Mouse (Mus musculus): ENCODE results near the gene Aox1. TPM values are rescaled to one million over a fixed set of nuclear protein-coding genes. Genes with fewer than 3 reads are reported as not detected.

Aox1 gene
- total and polyA plus RNA-seq, 3 experiments, result 0.04 to 0.24 TPM; not detected in 1

DNA sequence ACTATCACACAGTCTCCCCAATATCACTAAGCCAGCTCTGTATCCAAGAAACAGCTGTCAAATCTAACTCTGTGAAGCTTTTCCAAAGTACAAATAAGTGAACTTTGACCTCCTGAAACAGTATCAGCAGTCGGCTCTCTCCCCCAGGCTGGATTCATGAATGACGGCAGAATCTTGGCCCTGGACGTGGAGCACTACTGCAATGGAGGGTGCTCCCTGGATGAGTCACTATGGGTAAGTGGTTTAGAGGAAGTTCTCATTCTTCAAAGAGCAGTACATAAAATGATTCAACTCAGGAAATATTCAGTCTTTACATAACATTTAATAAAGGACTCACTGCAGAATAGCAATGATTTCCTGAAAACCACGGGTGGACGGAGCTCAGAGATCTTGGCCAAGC is 51.6 kb downstream of the Aox1 start (continued):
- TF ChIP-seq ZNF384 (IDR thresholded peaks at IDR 0.05; ENCODE audit: low read depth, low read length) (no peak), SMC3 (IDR thresholded peaks at IDR 0.05; ENCODE audit: low read depth, low read length) (no peak), BHLHE40 (IDR thresholded peaks at IDR 0.05; ENCODE audit: borderline replicate concordance, low read depth, low read length) (no peak)

DNA sequence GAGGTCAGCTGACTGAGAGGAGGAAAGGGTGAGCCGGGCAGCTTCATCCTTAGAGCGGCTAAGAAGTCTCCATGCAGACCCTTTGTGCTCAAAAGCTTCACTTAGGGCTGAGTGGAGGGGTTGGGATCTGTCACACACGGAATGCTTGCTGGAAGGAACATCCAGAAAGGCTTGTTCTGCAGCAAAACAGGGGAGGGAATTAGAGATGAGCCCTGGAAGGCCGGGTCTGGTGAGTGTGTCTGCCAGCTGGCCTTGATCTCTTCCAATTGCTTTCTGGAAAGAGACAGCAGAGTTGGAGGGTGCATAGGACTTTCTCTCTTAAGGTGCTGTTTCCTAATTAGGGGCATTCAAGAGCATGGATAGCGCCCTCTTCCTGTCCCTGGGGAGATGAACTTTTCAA is 59.6 kb downstream of the Aox1 start:
- DNase-seq (ENCODE audit: low read depth, low spot score), result no peak
- TF ChIP-seq TCF12 (IDR thresholded peaks at IDR 0.05; ENCODE audit: low read depth, low read length) (no peak), USF1 (IDR thresholded peaks at IDR 0.05; ENCODE audit: low read depth, low read length) (no peak), MAZ (IDR thresholded peaks at IDR 0.05; ENCODE audit: low read depth, low read length) (no peak), CHD2 (IDR thresholded peaks at IDR 0.05; ENCODE audit: low read length) (no peak), POLR2A (IDR thresholded peaks at IDR 0.05; ENCODE audit: control insufficient read depth in 1 of 2, insufficient read depth in 1 of 2, low read depth in 1 of 2, low read length in 2 of 2, poor library complexity in 1 of 2) (no peak), GABPA (IDR thresholded peaks at IDR 0.05; ENCODE audit: low read depth, low read length) (no peak), GATA1 (IDR thresholded peaks at IDR 0.05; ENCODE audit: low read depth, low read length) (no peak), MAX (IDR thresholded peaks at IDR 0.05; ENCODE audit: low read length) (no peak)
- H3K9ac ChIP-seq (ENCODE audit: control insufficient read depth, low read depth, low read length, poor library complexity, severe bottlenecking), result no peak overlapping the region
- no peaks in the 10 kb centered on the region for H3K36me3 ChIP-seq (ENCODE audit: control insufficient read depth in 1 of 2, insufficient read depth in 2 of 2, low read length in 2 of 2)
- no peaks in the 10 kb centered on the region for H3K79me2 ChIP-seq (ENCODE audit: control insufficient read depth, insufficient read depth, low read length, poor library complexity)
- H3K27ac ChIP-seq (ENCODE audit: control insufficient read depth, low read depth, low read length), result no peak overlapping the region
- no peaks in the 10 kb centered on the region for H3K4me1 ChIP-seq (ENCODE audit: control insufficient read depth in 1 of 2, insufficient read depth in 2 of 2, low read length in 2 of 2)
- H3K27me3 ChIP-seq (ENCODE audit: control insufficient read depth in 1 of 2, insufficient read depth in 2 of 2, low read length in 2 of 2), result peaks cover 0 to 9% of the 10 kb centered on the region in 2 experiments; a peak in 3 of 4 replicates
- no peak overlapping the region for H3K4me3 ChIP-seq (ENCODE audit: control insufficient read depth in 1 of 2, insufficient read depth in 1 of 2, low read depth in 2 of 2, low read length in 2 of 2)
- no peaks in the 10 kb centered on the region for H3K9me3 ChIP-seq (replicated peaks; ENCODE audit: insufficient read depth, low read length)

DNA sequence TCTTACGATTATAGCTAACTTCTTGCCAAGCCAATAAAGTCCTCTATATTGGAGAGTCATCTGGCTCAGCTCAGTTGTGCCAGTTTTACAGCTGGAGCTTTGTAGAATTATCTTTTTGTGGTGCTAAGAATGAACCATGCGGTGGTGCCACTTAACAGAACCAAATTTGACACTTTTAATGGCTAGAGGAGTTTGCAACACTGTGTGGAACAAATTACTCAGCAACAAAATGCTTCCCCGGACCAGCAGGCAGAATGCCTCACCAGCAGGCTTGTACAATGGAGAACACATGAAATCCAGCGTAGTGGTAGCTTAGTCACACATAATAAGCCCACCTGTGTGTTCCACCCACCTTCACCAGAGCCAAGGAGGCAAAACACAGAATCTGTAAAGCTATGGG is 60.5 kb downstream of the Aox1 start:
- no peaks in the 10 kb centered on the region for H3K4me1 ChIP-seq (ENCODE audit: control insufficient read depth in 1 of 2, insufficient read depth in 2 of 2, low read length in 2 of 2)
- H3K36me3 ChIP-seq (ENCODE audit: control insufficient read depth in 1 of 2, insufficient read depth in 2 of 2, low read length in 2 of 2), result no peaks in the 10 kb centered on the region
- TF ChIP-seq MAX (IDR thresholded peaks at IDR 0.05; ENCODE audit: low read length) (no peak), ELF1 (IDR thresholded peaks at IDR 0.05; ENCODE audit: low read depth, low read length) (no peak), NELFE (IDR thresholded peaks at IDR 0.05; ENCODE audit: low read depth, low read length) (no peak), RCOR1 (IDR thresholded peaks at IDR 0.05; ENCODE audit: low read depth, low read length) (no peak), BHLHE40 (IDR thresholded peaks at IDR 0.05; ENCODE audit: borderline replicate concordance, low read depth, low read length) (no peak), GABPA (IDR thresholded peaks at IDR 0.05; ENCODE audit: low read depth, low read length) (no peak), POLR2AphosphoS2 (IDR thresholded peaks at IDR 0.05; ENCODE audit: low read length) (no peak), KAT2A (conservative IDR thresholded peaks at IDR 0.05; ENCODE audit: low read depth, low read length) (no peak), JUND (IDR thresholded peaks at IDR 0.05; ENCODE audit: low read depth, low read length) (no peak), USF1 (IDR thresholded peaks at IDR 0.05; ENCODE audit: low read depth, low read length) (no peak), ZNF384 (IDR thresholded peaks at IDR 0.05; ENCODE audit: low read depth, low read length) (no peak), EP300 (IDR thresholded peaks at IDR 0.05; ENCODE audit: low read depth in 1 of 2, low read length in 2 of 2) (no peak), POLR2AphosphoS5 (IDR thresholded peaks at IDR 0.05; ENCODE audit: borderline replicate concordance, low read depth, low read length) (no peak), ZC3H11A (IDR thresholded peaks at IDR 0.05; ENCODE audit: low read depth, low read length) (no peak), GATA1 (IDR thresholded peaks at IDR 0.05; ENCODE audit: low read depth, low read length) (no peak), USF2 (IDR thresholded peaks at IDR 0.05; ENCODE audit: borderline replicate concordance in 1 of 2, insufficient read depth in 1 of 2, low read depth in 1 of 2, low read length in 2 of 2) (no peak)
- no peak overlapping the region for H3K4me3 ChIP-seq (ENCODE audit: control insufficient read depth in 1 of 2, insufficient read depth in 1 of 2, low read depth in 2 of 2, low read length in 2 of 2)
- H3K27me3 ChIP-seq (ENCODE audit: control insufficient read depth in 1 of 2, insufficient read depth in 2 of 2, low read length in 2 of 2), result peaks cover 0 to 9% of the 10 kb centered on the region in 2 experiments; a peak in 3 of 4 replicates
- no peak overlapping the region for H3K9ac ChIP-seq (ENCODE audit: control insufficient read depth, low read depth, low read length, poor library complexity, severe bottlenecking)
- no peak overlapping the region for H3K27ac ChIP-seq (ENCODE audit: control insufficient read depth, low read depth, low read length)
- no peaks in the 10 kb centered on the region for H3K9me3 ChIP-seq (replicated peaks; ENCODE audit: insufficient read depth, low read length)
- no peaks in the 10 kb centered on the region for H3K79me2 ChIP-seq (ENCODE audit: control insufficient read depth, insufficient read depth, low read length, poor library complexity)
- no peak for DNase-seq (ENCODE audit: low read depth, low spot score)
